Mouse (Mus musculus) kidney, adult 11 months (tissue): ENCODE results near the gene Actg2.

ENCODE experiments used
- DNase-seq: peaks from one replicate; pipeline ENCODE4 v3.0.0; 2022

Gene Actg2

GRCm38 (mm10) chr6:83510210-83510609, 25.9 kb downstream of the Actg2 start:
- no peak for DNase-seq

- DNase-seq, result no peak
Observed at GRCm38 (mm10) chr6:83509442-83509841, 26.6 kb downstream of the Actg2 start.

- DNase-seq, result no peak
Observed at GRCm38 (mm10) chr6:83507168-83507546, 28.9 kb downstream of the Actg2 start.

GRCm38 (mm10) chr6:83506258-83507167, 29.6 kb downstream of the Actg2 start, which contains the start of gene Dguok:
Dguok (minus strand) TSS chr6:83506969.
- DNase-seq, result peak; percentile 98

DNA sequence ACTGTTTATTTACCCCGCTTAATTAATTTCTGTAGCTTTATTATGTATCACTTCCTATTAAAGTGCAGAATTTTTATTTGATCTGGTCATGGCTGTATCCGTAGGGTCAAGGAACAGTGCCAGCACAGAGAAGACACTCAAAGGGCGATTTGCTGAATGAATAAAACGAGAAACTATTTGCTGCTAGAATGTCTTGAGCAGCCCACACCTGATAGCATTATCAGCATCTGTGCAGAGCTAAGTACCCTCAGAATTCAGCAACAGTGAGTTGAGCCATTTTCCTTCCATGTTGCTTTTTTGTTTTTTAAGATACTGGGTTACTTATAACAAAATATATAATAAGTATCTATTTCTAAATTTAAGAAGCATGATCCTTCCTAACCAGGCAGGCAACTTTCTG, 30.5 kb downstream of the Actg2 start:
- DNase-seq, result no peak

DNA sequence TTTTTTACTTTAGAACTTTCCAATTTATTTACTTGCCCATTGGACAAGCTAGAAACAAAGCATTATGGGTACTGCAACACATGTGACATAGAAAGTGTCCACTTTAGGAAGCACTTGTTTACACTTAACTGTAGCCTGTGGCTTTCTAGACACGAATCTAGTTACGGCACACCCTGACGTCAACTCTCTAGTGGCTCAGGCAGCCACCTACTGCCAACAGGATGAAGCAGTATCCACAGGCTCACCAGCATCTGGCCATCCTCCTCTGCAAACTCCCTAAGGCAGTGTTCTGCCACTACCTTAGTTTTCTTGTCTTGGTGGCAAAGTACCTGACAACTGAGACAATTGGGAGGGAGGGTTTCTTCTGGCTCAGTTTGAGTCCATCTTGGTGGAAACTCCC, 32.7 kb downstream of the Actg2 start:
- no peak for DNase-seq

- no peak for DNase-seq
Observed at GRCm38 (mm10) chr6:83502656-83503055, 33.4 kb downstream of the Actg2 start.

DNA sequence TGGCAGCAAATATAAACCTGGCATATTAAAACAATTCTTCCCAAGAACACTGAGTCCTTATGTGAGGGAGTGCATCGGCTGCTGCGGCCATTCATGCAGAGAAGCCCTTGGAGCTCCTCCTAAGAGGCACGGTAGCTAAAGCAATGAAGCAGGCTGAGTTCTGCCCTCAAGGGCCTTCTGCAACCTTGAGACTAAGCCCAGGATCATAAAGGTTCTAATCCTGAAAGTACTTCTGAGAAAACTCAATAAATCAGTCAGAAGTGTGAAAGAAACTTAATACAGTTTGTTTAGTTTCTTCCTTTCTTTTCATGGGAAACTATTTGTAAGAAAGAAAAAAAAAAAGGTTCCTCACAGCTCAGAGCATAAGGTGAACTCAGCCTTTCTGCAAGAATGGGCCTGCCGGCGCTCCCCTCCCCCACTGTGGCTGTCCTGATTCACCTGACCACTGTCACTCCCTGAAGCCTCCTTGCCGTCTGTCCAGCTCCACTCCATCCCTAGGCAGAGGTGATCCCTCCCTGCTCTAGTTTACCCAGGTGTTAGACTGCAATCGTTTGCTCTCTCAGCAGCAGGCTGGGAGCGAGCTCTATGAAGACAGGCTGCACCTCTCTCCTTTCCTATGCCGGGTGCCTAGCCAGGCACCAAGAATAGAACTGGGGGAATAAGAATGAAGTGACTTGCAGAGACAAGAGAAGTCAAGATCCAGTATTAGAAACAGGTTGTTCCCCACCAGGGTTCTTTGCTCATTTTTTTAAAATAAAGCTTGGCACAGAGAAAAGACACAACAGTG, 34.3 kb downstream of the Actg2 start:
- DNase-seq, result no peak

GRCm38 (mm10) chr6:83500462-83500861, 35.6 kb downstream of the Actg2 start:
- no peak for DNase-seq

GRCm38 (mm10) chr6:83499078-83499477, 37.0 kb downstream of the Actg2 start:
- DNase-seq, result no peak

GRCm38 (mm10) chr6:83496753-83497710, 39.0 kb downstream of the Actg2 start:
- peak; percentile 75 for DNase-seq

- DNase-seq, result no peak
Observed at GRCm38 (mm10) chr6:83496009-83496752, 39.9 kb downstream of the Actg2 start.

GRCm38 (mm10) chr6:83490622-83491021, 45.4 kb downstream of the Actg2 start:
- DNase-seq, result no peak

DNA sequence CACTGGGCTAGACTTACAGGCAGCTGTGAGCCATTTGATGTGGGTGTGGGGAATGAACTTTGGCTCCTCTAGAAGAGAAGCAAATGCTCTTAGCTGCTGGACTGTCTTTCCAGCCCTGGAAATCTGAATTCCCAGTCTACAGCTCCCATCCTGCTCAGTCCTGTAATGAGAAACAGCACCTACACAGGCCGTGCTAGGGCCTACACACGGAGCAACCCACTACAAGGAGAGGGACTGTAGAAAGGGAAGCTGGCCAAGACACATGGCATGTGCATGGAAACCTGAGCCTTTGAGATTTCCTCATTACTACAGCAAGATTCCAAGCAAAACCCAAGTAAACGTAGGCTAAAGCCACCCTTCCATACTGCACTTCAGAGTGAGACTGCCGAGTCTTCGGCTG, 47.9 kb downstream of the Actg2 start:
- DNase-seq, result no peak

- DNase-seq, result no peak
Observed at GRCm38 (mm10) chr6:83487298-83487697, 48.8 kb downstream of the Actg2 start.

DNA sequence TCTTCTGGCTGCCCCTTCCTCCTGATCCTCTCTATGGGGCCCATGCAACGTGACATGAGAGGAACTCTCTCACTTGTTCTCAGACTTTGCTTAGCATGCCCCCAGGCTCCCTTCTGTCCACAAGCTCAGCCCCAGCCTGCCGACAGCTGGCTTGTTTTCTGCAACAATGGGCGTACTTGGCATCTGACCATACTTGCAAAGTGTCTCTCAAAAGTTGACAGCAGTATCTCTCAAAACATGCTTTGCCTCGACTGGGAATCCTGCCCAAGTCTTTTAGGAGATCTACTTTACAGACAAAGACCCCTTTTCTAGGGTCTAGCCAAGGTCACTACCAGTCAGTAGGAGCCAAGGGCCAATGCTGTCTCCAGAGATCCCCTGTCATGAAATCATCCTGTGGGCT, 50.2 kb downstream of the Actg2 start:
- no peak for DNase-seq

DNA sequence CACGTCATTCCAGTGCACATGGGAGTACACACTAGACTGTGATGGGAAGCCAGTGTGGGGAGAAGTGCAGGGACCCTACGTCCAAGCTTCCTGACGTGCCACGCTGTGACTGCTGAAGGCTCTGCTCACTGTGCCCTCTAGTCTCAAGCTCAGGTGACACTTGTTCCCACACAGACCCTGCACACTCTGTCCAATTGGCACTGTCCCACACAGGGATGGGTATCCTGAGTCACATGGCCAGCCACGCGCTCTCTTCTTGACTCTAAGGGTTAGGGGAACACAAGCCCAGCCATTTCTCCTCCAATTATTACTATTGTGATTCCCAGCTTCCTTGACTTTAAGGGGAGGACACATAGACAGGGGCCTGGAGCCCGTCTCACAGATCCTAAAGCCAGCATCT, 52.3 kb downstream of the Actg2 start:
- no peak for DNase-seq

GRCm38 (mm10) chr6:83482418-83483085, 53.5 kb downstream of the Actg2 start:
- DNase-seq, result peak; percentile 55

GRCm38 (mm10) chr6:83480019-83480655, 55.9 kb downstream of the Actg2 start:
- DNase-seq, result no peak

- DNase-seq, result no peak
Observed at GRCm38 (mm10) chr6:83479193-83479592, 56.9 kb downstream of the Actg2 start.

GRCm38 (mm10) chr6:83478628-83479027, 57.4 kb downstream of the Actg2 start:
- DNase-seq, result no peak
